Mouse (Mus musculus) adrenal gland, adult 2 months (tissue): ENCODE results near the gene Mrpl1. TPM values are rescaled to one million over a fixed set of nuclear protein-coding genes. Genes with fewer than 3 reads are reported as not detected.

Experiments used
- DNase-seq: peaks from one replicate; pipeline ENCODE4 v3.0.0; 2021
- polyA plus RNA-seq: library from polyadenylated mRNA; depleted of rRNA; stranded (reverse); fragments of >200 nt; gene quantifications from 2 replicates; pipeline ENCODE4 v1.2.3, GENCODE M21; 2012
- total RNA-seq, 2 experiments: library from RNA; stranded (reverse); gene quantifications; 2 replicates each; pipeline ENCODE4 v1.2.3; 2021

The Mrpl1 gene
- total and polyA plus RNA-seq, 3 experiments = 2.6 to 24.5 (median 18.2) TPM

GRCm38 (mm10) chr5:96206897-96207296, 2.4 kb upstream of the Mrpl1 start:
- DNase-seq = peak; percentile 62

GRCm38 (mm10) chr5:96207531-96207930, 1.8 kb upstream of the Mrpl1 start:
- DNase-seq = no peak

GRCm38 (mm10) chr5:96208543-96208942, 750 bp upstream of the Mrpl1 start:
- no peak for DNase-seq

GRCm38 (mm10) chr5:96209916-96210583, 757 bp downstream of the Mrpl1 start:
- DNase-seq = peak; percentile 95

- no peak for DNase-seq
Measured at GRCm38 (mm10) chr5:96218648-96219047, 9.4 kb downstream of the Mrpl1 start.

- no peak for DNase-seq
Measured at GRCm38 (mm10) chr5:96219512-96219911, 10.2 kb downstream of the Mrpl1 start.

GRCm38 (mm10) chr5:96221298-96221697, 12.0 kb downstream of the Mrpl1 start:
- DNase-seq = no peak

- peak; percentile 37 for DNase-seq
Measured at GRCm38 (mm10) chr5:96221812-96222585, 12.7 kb downstream of the Mrpl1 start.

- DNase-seq = no peak
Measured at GRCm38 (mm10) chr5:96222964-96223363, 13.7 kb downstream of the Mrpl1 start.

- DNase-seq = no peak
Measured at GRCm38 (mm10) chr5:96226490-96226889, 17.2 kb downstream of the Mrpl1 start.

GRCm38 (mm10) chr5:96228967-96229366, 19.7 kb downstream of the Mrpl1 start:
- no peak for DNase-seq

GRCm38 (mm10) chr5:96238797-96239196, 29.5 kb downstream of the Mrpl1 start:
- DNase-seq = no peak

GRCm38 (mm10) chr5:96240856-96241255, 31.6 kb downstream of the Mrpl1 start:
- no peak for DNase-seq

- no peak for DNase-seq
Measured at GRCm38 (mm10) chr5:96244511-96244910, 35.2 kb downstream of the Mrpl1 start.

- DNase-seq = no peak
Measured at GRCm38 (mm10) chr5:96253995-96254394, 44.7 kb downstream of the Mrpl1 start.

- no peak for DNase-seq
Measured at GRCm38 (mm10) chr5:96255166-96255565, 45.9 kb downstream of the Mrpl1 start.

GRCm38 (mm10) chr5:96258210-96258609, 48.9 kb downstream of the Mrpl1 start:
- DNase-seq = no peak

- peak; percentile 33 for DNase-seq
Measured at GRCm38 (mm10) chr5:96267017-96267702, 57.9 kb downstream of the Mrpl1 start.

- no peak for DNase-seq
Measured at GRCm38 (mm10) chr5:96271070-96271469, 61.8 kb downstream of the Mrpl1 start.

- no peak for DNase-seq
Measured at GRCm38 (mm10) chr5:96305786-96306185, 96.5 kb downstream of the Mrpl1 start.

GRCm38 (mm10) chr5:96306271-96306670, 97.0 kb downstream of the Mrpl1 start:
- DNase-seq = no peak

- no peak for DNase-seq
Measured at GRCm38 (mm10) chr5:96306826-96307225, 97.5 kb downstream of the Mrpl1 start.

GRCm38 (mm10) chr5:96308086-96308485, 98.8 kb downstream of the Mrpl1 start:
- DNase-seq = no peak
